Mouse (Mus musculus) neural tube, embryonic 14.5 days (tissue): ENCODE results near the gene Gm26741. TPM values are rescaled to one million over a fixed set of nuclear protein-coding genes. Genes with fewer than 3 reads are reported as not detected.

Source experiments
- ATAC-seq: fragments of 200-750 bp; cut with Nextera tagmentation; 2 replicates; pipeline ENCODE4 v1.8.0; 2017; ENCODE audit warnings: low read depth, mild to moderate bottlenecking, moderate TSS enrichment, moderate library complexity
- H3K27ac ChIP-seq: fragments of 300-500 bp; sonication (generic); 2 replicates; pipeline ENCODE4 v1.5.1; 2014; ENCODE audit warnings: low read depth, mild to moderate bottlenecking, control low read depth, low read length, moderate library complexity, mixed read lengths
- H3K27me3 ChIP-seq: fragments of 300-500 bp; sonication (generic); 2 replicates; pipeline ENCODE4 v1.6.1; 2014; ENCODE audit warnings: low read length; ENCODE audit not compliant: control insufficient read depth, insufficient read depth
- H3K36me3 ChIP-seq: fragments of 300-500 bp; sonication (generic); 2 replicates; pipeline ENCODE4 v1.6.1; 2014; ENCODE audit warnings: low read length, mixed read lengths; ENCODE audit not compliant: control insufficient read depth, insufficient read depth
- H3K4me1 ChIP-seq: fragments of 300-500 bp; sonication (generic); 2 replicates; pipeline ENCODE4 v1.6.1; 2014; ENCODE audit warnings: low read length; ENCODE audit not compliant: control insufficient read depth, insufficient read depth
- H3K4me2 ChIP-seq: fragments of 300-500 bp; sonication (generic); 2 replicates; pipeline ENCODE4 v1.6.1; 2014; ENCODE audit warnings: mild to moderate bottlenecking, low read depth, low read length, control low read depth
- H3K4me3 ChIP-seq: fragments of 300-500 bp; sonication (generic); 2 replicates; pipeline ENCODE4 v1.5.1; 2014; ENCODE audit warnings: low read depth, low read length, control low read depth, mixed read lengths
- H3K9ac ChIP-seq: fragments of 300-500 bp; sonication (generic); replicated peaks from 2 replicates; pipeline ENCODE4 v1.6.1; 2014; ENCODE audit warnings: low read depth, mild to moderate bottlenecking, control low read depth, low read length, mixed read lengths
- H3K9me3 ChIP-seq: fragments of 300-500 bp; sonication (generic); 2 replicates; pipeline ENCODE4 v1.6.1; 2016; ENCODE audit warnings: low read length; ENCODE audit not compliant: control insufficient read depth
- WGBS: fragments of 180-500 bp; shearing (Covaris S2); extraction: QIAGEN DNeasy Blood & Tissue Kit; methylation state at CpG from one replicate; pipeline ENCODE4 v1.1.7; 2014; 5-methylcytosine and 5-hydroxymethylcytosine counted together
- polyA plus RNA-seq: library from polyadenylated mRNA; unstranded; fragments of >200 nt; fragmentation: Nextera tagmentation; extraction: Ambion mirVana; gene quantifications from 2 replicates; pipeline ENCODE4 v1.2.1, GENCODE M21; 2014

Gene Gm26741
- polyA plus RNA-seq, 1 experiment from 2014 or later, result not detected

- Histone ChIP-seq H3K9me3 (no peaks in the 10 kb centered on the region), H3K9ac (no peak overlapping the region), H3K4me2 (no peak overlapping the region), H3K27me3 (no peaks in the 10 kb centered on the region), H3K27ac (no peak overlapping the region), H3K4me1 (no peaks in the 10 kb centered on the region), H3K4me3 (no peak overlapping the region), H3K36me3 (no peaks in the 10 kb centered on the region)
- no peak for ATAC-seq
- whole genome bisulfite sequencing, result 88% methylated on average over 4 of the region's 4 CpGs
Observed at GRCm38 (mm10) chr10:52368376-52368775, 9.8 kb downstream of the Gm26741 start.

GRCm38 (mm10) chr10:52373834-52374233 lies 15.3 kb downstream of the Gm26741 start:
- WGBS, result 75% methylated on average over 4 of the region's 4 CpGs
- no peak overlapping the region for H3K27ac ChIP-seq
- H3K4me3 ChIP-seq, result no peak overlapping the region
- H3K4me2 ChIP-seq, result no peak overlapping the region
- H3K9me3 ChIP-seq, result no peaks in the 10 kb centered on the region
- no peaks in the 10 kb centered on the region for H3K4me1 ChIP-seq
- no peak for ATAC-seq
- no peaks in the 10 kb centered on the region for H3K36me3 ChIP-seq
- H3K27me3 ChIP-seq, result no peaks in the 10 kb centered on the region
- no peak overlapping the region for H3K9ac ChIP-seq

GRCm38 (mm10) chr10:52374651-52375050 lies 16.1 kb downstream of the Gm26741 start:
- Histone ChIP-seq H3K27me3 (no peaks in the 10 kb centered on the region), H3K9ac (no peak overlapping the region), H3K9me3 (no peaks in the 10 kb centered on the region), H3K4me3 (no peak overlapping the region), H3K36me3 (no peaks in the 10 kb centered on the region), H3K27ac (no peak overlapping the region), H3K4me1 (peaks cover 6% of the 10 kb centered on the region), H3K4me2 (no peak overlapping the region)
- ATAC-seq, result no peak

GRCm38 (mm10) chr10:52376422-52376821 lies 17.9 kb downstream of the Gm26741 start:
- WGBS, result 94% methylated on average over 2 of the region's 2 CpGs
- H3K36me3 ChIP-seq, result no peaks in the 10 kb centered on the region
- no peak overlapping the region for H3K4me2 ChIP-seq
- H3K27me3 ChIP-seq, result no peaks in the 10 kb centered on the region
- H3K4me3 ChIP-seq, result no peak overlapping the region
- H3K9ac ChIP-seq, result no peak overlapping the region
- no peak overlapping the region for H3K27ac ChIP-seq
- H3K4me1 ChIP-seq, result peaks cover 7% of the 10 kb centered on the region
- H3K9me3 ChIP-seq, result no peaks in the 10 kb centered on the region
- ATAC-seq, result no peak

GRCm38 (mm10) chr10:52377813-52378212 lies 19.2 kb downstream of the Gm26741 start:
- 94% methylated on average over 2 of the region's 2 CpGs for WGBS
- H3K27ac ChIP-seq, result no peak overlapping the region
- H3K9me3 ChIP-seq, result no peaks in the 10 kb centered on the region
- no peak for ATAC-seq
- no peak overlapping the region for H3K4me3 ChIP-seq
- H3K4me1 ChIP-seq, result peaks cover 10% of the 10 kb centered on the region
- H3K27me3 ChIP-seq, result no peaks in the 10 kb centered on the region
- H3K36me3 ChIP-seq, result no peaks in the 10 kb centered on the region
- no peak overlapping the region for H3K4me2 ChIP-seq
- no peak overlapping the region for H3K9ac ChIP-seq

- peak overlapping the region; percentile 62 for H3K4me2 ChIP-seq
- WGBS, result 0% methylated on average over 19 of the region's 19 CpGs
- peak overlapping the region; percentile 89 for H3K9ac ChIP-seq
- peak overlapping the region; percentile 96 for H3K27ac ChIP-seq
- peak; percentile 56 for ATAC-seq
- peak overlapping the region; percentile 84 for H3K4me3 ChIP-seq
- peaks cover 12% of the 10 kb centered on the region for H3K4me1 ChIP-seq
- H3K27me3 ChIP-seq, result no peaks in the 10 kb centered on the region
- H3K9me3 ChIP-seq, result no peaks in the 10 kb centered on the region
- no peaks in the 10 kb centered on the region for H3K36me3 ChIP-seq
Observed at GRCm38 (mm10) chr10:52381321-52381801, 22.8 kb downstream of the Gm26741 start.

- H3K9ac ChIP-seq, result peak within 1 kb of the TSS; percentile 89
- peak; percentile 98 for ATAC-seq
- no peaks in the 10 kb centered on the region for H3K9me3 ChIP-seq
- H3K36me3 ChIP-seq, result no peaks in the 10 kb centered on the region
- peak within 1 kb of the TSS; percentile 96 for H3K27ac ChIP-seq
- whole genome bisulfite sequencing, result under 1% methylated on average over 61 of the region's 71 CpGs
- no peaks in the 10 kb centered on the region for H3K27me3 ChIP-seq
- peak within 1 kb of the TSS; percentile 65 for H3K4me2 ChIP-seq
- peaks cover 12% of the 10 kb centered on the region for H3K4me1 ChIP-seq
- peak within 1 kb of the TSS; percentile 84 for H3K4me3 ChIP-seq
Observed at GRCm38 (mm10) chr10:52381845-52382591, 23.5 kb downstream of the Gm26741 start, which contains the start of gene Gopc. Gene Gopc (minus strand): TSS chr10:52382124.

- Histone ChIP-seq H3K36me3 (no peaks in the 10 kb centered on the region), H3K4me3 (peak overlapping the region; percentile 84; the same call in 1 of the 2 replicates), H3K9ac (no peak overlapping the region), H3K4me1 (peaks cover 12% of the 10 kb centered on the region), H3K27ac (no peak overlapping the region), H3K4me2 (peak overlapping the region; percentile 65), H3K9me3 (no peaks in the 10 kb centered on the region), H3K27me3 (no peaks in the 10 kb centered on the region)
- WGBS, result 90% methylated on average over 6 of the region's 6 CpGs
- no peak for ATAC-seq
Observed at GRCm38 (mm10) chr10:52383022-52383421, 24.5 kb downstream of the Gm26741 start.

- H3K9me3 ChIP-seq, result no peaks in the 10 kb centered on the region
- no peaks in the 10 kb centered on the region for H3K27me3 ChIP-seq
- H3K36me3 ChIP-seq, result no peaks in the 10 kb centered on the region
- H3K9ac ChIP-seq, result no peak overlapping the region
- no peak overlapping the region for H3K4me3 ChIP-seq
- 92% methylated on average over 1 of the region's 1 CpGs for WGBS
- no peak overlapping the region for H3K4me2 ChIP-seq
- H3K4me1 ChIP-seq, result peaks cover 12% of the 10 kb centered on the region
- no peak overlapping the region for H3K27ac ChIP-seq
- no peak for ATAC-seq
Observed at GRCm38 (mm10) chr10:52383522-52383921, 25.0 kb downstream of the Gm26741 start.
